Mouse (Mus musculus) olfactory bulb, adult 2 months (tissue): ENCODE results near the gene Bcl2l12.

Experiments
- CTCF ChIP-seq: fragments of 200-500 bp; IDR thresholded peaks from 2 replicates; pipeline ENCODE4 v1.5.1; 2012; ENCODE audit warnings: low read depth, mild to moderate bottlenecking, low read length, moderate library complexity; ENCODE audit not compliant: insufficient read depth
- POLR2A ChIP-seq: fragments of 200-500 bp; IDR thresholded peaks from 2 replicates; pipeline ENCODE4 v1.6.1; 2012; ENCODE audit warnings: mild to moderate bottlenecking, low read depth, low read length, moderate library complexity; ENCODE audit not compliant: insufficient read depth

- TF ChIP-seq CTCF (no peak), POLR2A (no peak)
Observed at GRCm38 (mm10) chr7:45024281-45025248, 26.1 kb upstream of the Bcl2l12 start.
